Mouse (Mus musculus): ENCODE data around the gene Lmo1. TPM values are rescaled to one million over a fixed set of nuclear protein-coding genes. Genes with fewer than 3 reads are reported as not detected.

Gene Lmo1
- polyA plus RNA-seq, 1 experiment from 2014 or later = 170 TPM

DNA sequence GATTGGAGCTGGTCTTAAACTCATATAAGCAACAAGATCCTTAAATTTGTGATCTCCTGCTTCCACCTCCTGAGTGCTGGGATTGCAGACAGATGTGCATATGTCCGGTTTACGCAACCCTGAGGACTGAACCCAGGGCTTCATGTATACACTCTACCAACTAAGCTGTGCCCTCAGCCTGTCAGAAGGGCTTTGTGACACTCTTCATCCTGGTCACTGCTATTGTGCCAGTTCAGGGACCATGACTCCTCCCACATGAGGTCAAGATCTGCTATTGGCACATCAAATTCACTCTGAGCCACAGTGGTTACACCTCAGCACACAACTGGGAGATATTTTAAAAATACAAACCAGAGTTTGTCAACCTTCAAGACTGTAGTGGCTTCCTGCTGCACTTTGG lies 11.0 kb upstream of the Lmo1 start:
- H3K4me3 ChIP-seq (replicated peaks; ENCODE audit: low read depth, low read length) = no peak overlapping the region
- no peak overlapping the region for H3K4me2 ChIP-seq (ENCODE audit: low read length)
- peaks cover 11% of the 10 kb centered on the region for H3K4me1 ChIP-seq (ENCODE audit: control insufficient read depth, insufficient read depth, low read length)
- 82% methylated on average over 2 of the region's 2 CpGs for WGBS
- H3K27me3 ChIP-seq (ENCODE audit: control insufficient read depth, insufficient read depth, low read length) = no peaks in the 10 kb centered on the region
- no peaks in the 10 kb centered on the region for H3K36me3 ChIP-seq (ENCODE audit: control insufficient read depth, insufficient read depth, low read length)
- no peaks in the 10 kb centered on the region for H3K9me3 ChIP-seq (ENCODE audit: control insufficient read depth, low read length)
- ATAC-seq (ENCODE audit: low FRiP score, low TSS enrichment) (no peak), DNase-seq (no peak)
- H3K27ac ChIP-seq (replicated peaks; ENCODE audit: low read depth, low read length) = no peak overlapping the region
- no peak overlapping the region for H3K9ac ChIP-seq (replicated peaks; ENCODE audit: low read length)

GRCm38 (mm10) chr7:109185564-109185963 lies 10.6 kb upstream of the Lmo1 start:
- 39% methylated on average over 5 of the region's 5 CpGs for WGBS
- ATAC-seq (ENCODE audit: low FRiP score, low TSS enrichment) (no peak), DNase-seq (no peak)
- Histone ChIP-seq H3K27me3 (ENCODE audit: control insufficient read depth, insufficient read depth, low read length) (no peaks in the 10 kb centered on the region), H3K4me3 (replicated peaks; ENCODE audit: low read depth, low read length) (no peak overlapping the region), H3K9ac (replicated peaks; ENCODE audit: low read length) (no peak overlapping the region), H3K4me1 (ENCODE audit: control insufficient read depth, insufficient read depth, low read length) (peaks cover 7% of the 10 kb centered on the region), H3K9me3 (ENCODE audit: control insufficient read depth, low read length) (no peaks in the 10 kb centered on the region), H3K27ac (replicated peaks; ENCODE audit: low read depth, low read length) (no peak overlapping the region), H3K36me3 (ENCODE audit: control insufficient read depth, insufficient read depth, low read length) (no peaks in the 10 kb centered on the region), H3K4me2 (ENCODE audit: low read length) (no peak overlapping the region)

DNA sequence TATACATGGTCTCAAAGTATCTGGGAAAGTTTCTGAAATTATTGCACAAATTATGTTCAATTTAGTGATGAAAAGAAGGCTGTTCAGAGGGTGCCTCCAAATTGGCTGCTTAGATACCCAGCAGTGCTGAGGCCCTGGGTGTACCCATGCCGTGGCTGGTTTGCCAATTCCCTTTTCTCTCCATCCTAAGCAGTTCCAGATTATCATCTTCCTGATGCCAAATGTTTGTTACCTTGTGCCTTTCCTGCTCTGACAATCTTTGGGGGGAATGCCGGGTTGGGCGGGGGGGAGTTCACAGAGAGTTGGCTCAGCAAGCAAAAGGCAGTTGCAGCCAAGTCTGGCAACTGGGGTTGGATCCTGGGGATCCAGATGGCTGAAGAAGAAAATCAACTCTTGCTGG lies 1.7 kb upstream of the Lmo1 start:
- Histone ChIP-seq H3K4me1 (ENCODE audit: control insufficient read depth, insufficient read depth, low read length) (peaks cover 32% of the 10 kb centered on the region), H3K4me2 (ENCODE audit: low read length) (no peak overlapping the region), H3K27me3 (ENCODE audit: control insufficient read depth, insufficient read depth, low read length) (no peaks in the 10 kb centered on the region), H3K36me3 (ENCODE audit: control insufficient read depth, insufficient read depth, low read length) (no peaks in the 10 kb centered on the region), H3K4me3 (replicated peaks; ENCODE audit: low read depth, low read length) (no peak overlapping the region), H3K9ac (replicated peaks; ENCODE audit: low read length) (no peak overlapping the region), H3K9me3 (ENCODE audit: control insufficient read depth, low read length) (no peaks in the 10 kb centered on the region), H3K27ac (replicated peaks; ENCODE audit: low read depth, low read length) (no peak overlapping the region)
- DNase-seq = no peak
- 57% methylated on average over 3 of the region's 3 CpGs for WGBS
- no peak for ATAC-seq (ENCODE audit: low FRiP score, low TSS enrichment)

GRCm38 (mm10) chr7:109175670-109176625 lies 941 bp upstream of the Lmo1 start:
- peak; percentile 28 for ATAC-seq (ENCODE audit: low FRiP score, low TSS enrichment)
- Histone ChIP-seq H3K27me3 (ENCODE audit: control insufficient read depth, insufficient read depth, low read length) (no peaks in the 10 kb centered on the region), H3K4me1 (ENCODE audit: control insufficient read depth, insufficient read depth, low read length) (peaks cover 32% of the 10 kb centered on the region), H3K27ac (replicated peaks; ENCODE audit: low read depth, low read length) (peak overlapping the region; percentile 90), H3K9ac (replicated peaks; ENCODE audit: low read length) (peak overlapping the region; percentile 89), H3K36me3 (ENCODE audit: control insufficient read depth, insufficient read depth, low read length) (no peaks in the 10 kb centered on the region), H3K9me3 (ENCODE audit: control insufficient read depth, low read length) (no peaks in the 10 kb centered on the region), H3K4me3 (replicated peaks; ENCODE audit: low read depth, low read length) (peak overlapping the region; percentile 64), H3K4me2 (ENCODE audit: low read length) (peak overlapping the region; percentile 96)
- WGBS = 3% methylated on average over 13 of the region's 13 CpGs
- no peak for DNase-seq

GRCm38 (mm10) chr7:109174337-109174948 lies 564 bp downstream of the Lmo1 start:
- 4% methylated on average over 31 of the region's 31 CpGs for WGBS
- peaks cover 32% of the 10 kb centered on the region for H3K4me1 ChIP-seq (ENCODE audit: control insufficient read depth, insufficient read depth, low read length)
- no peaks in the 10 kb centered on the region for H3K36me3 ChIP-seq (ENCODE audit: control insufficient read depth, insufficient read depth, low read length)
- DNase-seq (peak; percentile 80), ATAC-seq (ENCODE audit: low FRiP score, low TSS enrichment) (peak; percentile 38; the same call in 1 of the 2 replicates)
- peak overlapping the region; percentile 96 for H3K4me2 ChIP-seq (ENCODE audit: low read length)
- peak overlapping the region; percentile 89 for H3K9ac ChIP-seq (replicated peaks; ENCODE audit: low read length)
- no peaks in the 10 kb centered on the region for H3K27me3 ChIP-seq (ENCODE audit: control insufficient read depth, insufficient read depth, low read length)
- H3K27ac ChIP-seq (replicated peaks; ENCODE audit: low read depth, low read length) = peak overlapping the region; percentile 90
- no peaks in the 10 kb centered on the region for H3K9me3 ChIP-seq (ENCODE audit: control insufficient read depth, low read length)
- H3K4me3 ChIP-seq (replicated peaks; ENCODE audit: low read depth, low read length) = peak overlapping the region; percentile 64

DNA sequence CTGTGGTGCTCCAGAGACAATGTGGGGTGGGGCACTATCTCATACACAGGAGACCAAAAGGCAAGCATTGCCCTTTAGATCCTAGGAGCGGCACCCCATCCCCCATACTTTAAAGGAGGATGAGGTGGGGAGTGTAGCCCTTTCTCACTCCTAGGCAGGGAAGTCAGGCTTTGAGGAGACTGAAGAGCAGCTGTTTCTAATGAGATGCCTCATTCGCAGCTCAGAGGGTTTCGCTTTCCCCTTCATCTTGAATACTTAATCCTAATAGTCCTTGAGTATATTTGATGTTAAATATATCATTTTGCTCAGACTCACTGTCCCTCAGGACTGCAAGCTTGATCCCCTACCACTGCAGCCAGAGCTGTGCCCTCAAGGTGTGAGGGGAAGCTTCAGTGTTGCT lies 3.1 kb downstream of the Lmo1 start:
- Histone ChIP-seq H3K9ac (replicated peaks; ENCODE audit: low read length) (no peak overlapping the region; the same call in 1 of the 2 replicates), H3K36me3 (ENCODE audit: control insufficient read depth, insufficient read depth, low read length) (no peaks in the 10 kb centered on the region), H3K4me2 (ENCODE audit: low read length) (peak overlapping the region; percentile 96), H3K4me3 (replicated peaks; ENCODE audit: low read depth, low read length) (peak overlapping the region; percentile 64; the same call in 1 of the 2 replicates), H3K9me3 (ENCODE audit: control insufficient read depth, low read length) (no peaks in the 10 kb centered on the region), H3K27ac (replicated peaks; ENCODE audit: low read depth, low read length) (peak overlapping the region; percentile 52; the same call in 1 of the 2 replicates), H3K4me1 (ENCODE audit: control insufficient read depth, insufficient read depth, low read length) (peaks cover 52% of the 10 kb centered on the region), H3K27me3 (ENCODE audit: control insufficient read depth, insufficient read depth, low read length) (no peaks in the 10 kb centered on the region)
- no peak for ATAC-seq (ENCODE audit: low FRiP score, low TSS enrichment)
- 30% methylated on average over 3 of the region's 3 CpGs for WGBS
- DNase-seq = peak; percentile 54

DNA sequence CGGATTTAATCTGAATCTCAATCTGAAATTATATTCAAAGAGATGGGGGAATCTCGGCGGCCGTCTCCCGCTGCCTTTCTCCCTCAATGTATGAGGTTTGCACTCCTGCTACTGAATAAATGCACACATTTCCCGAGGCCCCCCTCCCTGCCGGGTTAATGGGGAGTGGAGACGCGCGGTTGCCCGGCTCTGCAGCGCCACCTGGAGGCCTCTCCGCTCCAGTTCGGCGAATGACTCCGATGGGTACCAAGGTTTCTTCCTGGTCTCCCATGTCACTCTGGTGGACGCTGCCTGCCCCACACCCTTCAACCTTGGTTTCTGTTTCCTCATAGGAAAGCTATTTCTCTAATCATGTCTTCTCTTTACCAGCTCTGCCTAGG lies 4.6 kb downstream of the Lmo1 start:
- peak overlapping the region; percentile 89 for H3K4me2 ChIP-seq (ENCODE audit: low read length)
- H3K36me3 ChIP-seq (ENCODE audit: control insufficient read depth, insufficient read depth, low read length) = no peaks in the 10 kb centered on the region
- 0% methylated on average over 17 of the region's 17 CpGs for WGBS
- H3K9me3 ChIP-seq (ENCODE audit: control insufficient read depth, low read length) = no peaks in the 10 kb centered on the region
- peak overlapping the region; percentile 86 for H3K9ac ChIP-seq (replicated peaks; ENCODE audit: low read length)
- ATAC-seq (ENCODE audit: low FRiP score, low TSS enrichment) = peak; percentile 63; the same call in 1 of the 2 replicates
- peak; percentile 96 for DNase-seq
- peaks cover 55% of the 10 kb centered on the region for H3K4me1 ChIP-seq (ENCODE audit: control insufficient read depth, insufficient read depth, low read length)
- peak overlapping the region; percentile 94 for H3K27ac ChIP-seq (replicated peaks; ENCODE audit: low read depth, low read length)
- H3K27me3 ChIP-seq (ENCODE audit: control insufficient read depth, insufficient read depth, low read length) = no peaks in the 10 kb centered on the region
- peak overlapping the region; percentile 60 for H3K4me3 ChIP-seq (replicated peaks; ENCODE audit: low read depth, low read length)

DNA sequence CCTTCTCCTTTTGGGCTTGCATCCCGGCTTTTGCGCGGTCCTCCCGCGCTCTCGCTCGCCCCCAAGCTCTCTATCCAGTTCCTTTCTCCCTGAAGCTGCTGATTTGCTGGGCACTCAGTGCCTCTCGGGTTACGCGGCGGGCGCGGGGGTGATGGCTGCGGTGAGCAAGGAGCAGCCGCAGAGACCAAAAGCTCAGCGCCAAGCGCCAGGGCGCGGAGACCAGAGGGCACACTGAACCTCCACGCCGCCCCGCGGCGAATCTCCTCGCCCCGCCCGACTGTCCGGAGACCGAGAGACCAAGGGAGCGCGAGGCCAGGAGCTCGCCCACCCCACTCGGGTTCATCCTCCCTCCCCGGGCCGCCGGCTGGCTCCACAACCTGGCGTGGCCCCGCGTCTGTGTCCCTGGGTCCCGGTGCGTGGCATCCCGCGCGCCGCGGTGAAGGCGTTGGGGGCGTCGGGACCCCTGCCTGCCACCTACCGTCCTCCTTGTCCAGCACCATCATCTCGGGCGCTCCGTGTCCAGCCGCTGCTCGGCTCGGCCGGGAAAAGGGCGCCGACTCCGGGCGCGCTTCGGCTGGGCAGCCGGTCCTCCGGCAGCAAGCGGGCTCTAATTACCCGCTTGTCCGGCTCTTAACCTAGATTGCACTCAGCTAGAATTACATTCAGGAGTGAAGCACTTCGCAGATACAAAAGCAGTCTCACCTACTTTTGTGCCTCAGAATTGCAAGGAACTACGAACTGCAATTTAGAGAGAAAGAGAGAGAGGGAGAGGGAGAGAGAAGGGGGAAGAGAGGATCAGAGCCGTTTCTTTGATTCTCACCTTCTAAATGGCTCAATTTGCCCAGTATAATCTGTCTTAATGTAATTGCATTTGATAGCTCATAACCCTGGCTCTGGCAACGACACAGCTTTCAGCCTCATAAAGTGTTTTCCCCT lies 5.2 kb downstream of the Lmo1 start:
- no peaks in the 10 kb centered on the region for H3K36me3 ChIP-seq (ENCODE audit: control insufficient read depth, insufficient read depth, low read length)
- peak overlapping the region; percentile 86 for H3K9ac ChIP-seq (replicated peaks; ENCODE audit: low read length)
- WGBS = under 1% methylated on average over 72 of the region's 72 CpGs
- ATAC-seq (ENCODE audit: low FRiP score, low TSS enrichment) (peak; percentile 28), DNase-seq (peak; percentile 76)
- peak overlapping the region; percentile 89 for H3K4me2 ChIP-seq (ENCODE audit: low read length)
- peaks cover 54% of the 10 kb centered on the region for H3K4me1 ChIP-seq (ENCODE audit: control insufficient read depth, insufficient read depth, low read length)
- peak overlapping the region; percentile 60 for H3K4me3 ChIP-seq (replicated peaks; ENCODE audit: low read depth, low read length)
- no peaks in the 10 kb centered on the region for H3K9me3 ChIP-seq (ENCODE audit: control insufficient read depth, low read length)
- no peaks in the 10 kb centered on the region for H3K27me3 ChIP-seq (ENCODE audit: control insufficient read depth, insufficient read depth, low read length)
- H3K27ac ChIP-seq (replicated peaks; ENCODE audit: low read depth, low read length) = peak overlapping the region; percentile 94

Data from midbrain, embryonic 14.5 days (tissue).